Mouse (Mus musculus) hindbrain, embryonic 13.5 days (tissue): ENCODE measurements around the gene Gpc2. TPM values are rescaled to one million over a fixed set of nuclear protein-coding genes. Genes with fewer than 3 reads are reported as not detected.

Experiments used
- ATAC-seq: fragments of 200-750 bp; cut with Nextera tagmentation; 2 replicates; pipeline ENCODE4 v1.8.0; 2017; ENCODE audit warnings: moderate TSS enrichment; ENCODE audit not compliant: low FRiP score
- H3K27ac ChIP-seq: fragments of 300-500 bp; sonication (generic); 2 replicates; pipeline ENCODE4 v1.5.1; 2015; ENCODE audit warnings: inconsistent platforms, mild to moderate bottlenecking, moderate library complexity
- H3K27me3 ChIP-seq: fragments of 300-500 bp; sonication (generic); 2 replicates; pipeline ENCODE4 v1.6.1; 2015; ENCODE audit warnings: mild to moderate bottlenecking, inconsistent platforms
- H3K36me3 ChIP-seq: fragments of 300-500 bp; sonication (generic); 2 replicates; pipeline ENCODE4 v1.6.1; 2015; ENCODE audit warnings: mild to moderate bottlenecking, inconsistent platforms
- H3K4me1 ChIP-seq: fragments of 300-500 bp; sonication (generic); replicated peaks from 2 replicates; pipeline ENCODE4 v1.6.1; 2015; ENCODE audit warnings: inconsistent platforms
- H3K4me2 ChIP-seq: fragments of 300-500 bp; sonication (generic); 2 replicates; pipeline ENCODE4 v1.6.1; 2015; ENCODE audit warnings: inconsistent platforms, mild to moderate bottlenecking, moderate library complexity
- H3K4me3 ChIP-seq: fragments of 300-500 bp; sonication (generic); 2 replicates; pipeline ENCODE4 v1.5.1; 2015; ENCODE audit warnings: mild to moderate bottlenecking, inconsistent platforms
- H3K9ac ChIP-seq: fragments of 300-500 bp; sonication (generic); 2 replicates; pipeline ENCODE4 v1.6.1; 2015; ENCODE audit warnings: mild to moderate bottlenecking, inconsistent platforms
- H3K9me3 ChIP-seq: fragments of 300-500 bp; sonication (generic); 2 replicates; pipeline ENCODE4 v1.6.1; 2016; ENCODE audit warnings: inconsistent platforms
- WGBS: fragments of 180-500 bp; shearing (Covaris S2); methylation state at CpG from one replicate; pipeline ENCODE4 v1.1.7; 2015; 5-methylcytosine and 5-hydroxymethylcytosine counted together
- polyA plus RNA-seq: library from polyadenylated mRNA; unstranded; fragments of >200 nt; fragmentation: Nextera tagmentation; extraction: Ambion mirVana; gene quantifications from 2 replicates; pipeline ENCODE4 v1.2.1, GENCODE M21; 2015

Gene Gpc2
- polyA plus RNA-seq, 1 experiment from 2014 or later: 212 TPM

DNA sequence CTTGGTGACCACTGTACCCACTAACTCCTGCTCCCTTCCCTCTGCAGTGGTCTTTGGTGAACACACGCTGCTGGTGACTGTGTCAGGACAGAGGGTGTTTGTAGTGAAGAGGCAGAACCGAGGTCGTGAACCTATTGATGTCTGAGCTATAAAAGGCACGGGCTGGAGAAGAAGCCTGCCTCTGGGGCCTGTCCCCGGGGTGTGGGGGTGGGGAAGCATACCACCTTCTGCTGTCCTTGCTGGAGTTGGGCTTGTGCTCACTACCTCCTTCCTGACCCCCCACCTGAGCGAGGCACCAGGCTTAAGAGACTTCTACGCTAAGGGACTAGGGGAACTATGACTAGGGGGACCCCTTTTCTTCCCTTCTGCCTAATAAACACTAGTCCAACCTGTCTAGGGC is 20.8 kb downstream of the Gpc2 start:
- no peak overlapping the region for H3K9ac ChIP-seq
- ATAC-seq: no peak
- peaks cover 41% of the 10 kb centered on the region for H3K4me1 ChIP-seq
- no peak overlapping the region for H3K27ac ChIP-seq
- H3K4me3 ChIP-seq: no peak overlapping the region
- no peaks in the 10 kb centered on the region for H3K27me3 ChIP-seq
- peaks cover 49% of the 10 kb centered on the region for H3K36me3 ChIP-seq
- WGBS: 75% methylated on average over 7 of the region's 7 CpGs
- no peak overlapping the region for H3K4me2 ChIP-seq
- no peaks in the 10 kb centered on the region for H3K9me3 ChIP-seq

DNA sequence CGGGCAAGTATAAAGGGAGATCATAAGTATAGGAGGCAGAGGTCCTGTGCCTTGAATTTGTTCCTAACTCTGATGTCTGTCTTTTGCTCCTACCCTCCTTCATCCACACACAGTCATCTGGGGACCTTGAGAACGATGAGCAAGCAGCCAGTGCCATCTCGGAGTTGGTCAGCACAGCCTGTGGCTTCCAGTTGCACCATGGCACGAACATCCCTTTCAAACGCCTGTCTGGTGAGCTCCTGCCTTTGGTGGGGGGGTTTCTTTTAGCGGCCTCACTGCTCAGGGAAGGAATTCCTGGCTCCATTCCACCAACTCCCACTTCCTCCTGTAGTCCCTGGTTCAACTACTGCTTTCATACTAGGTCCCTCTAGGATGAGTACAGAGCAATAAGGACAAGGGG is 21.3 kb downstream of the Gpc2 start:
- Histone ChIP-seq H3K27me3 (no peaks in the 10 kb centered on the region), H3K9me3 (no peaks in the 10 kb centered on the region), H3K4me2 (no peak overlapping the region), H3K9ac (no peak overlapping the region), H3K4me1 (peaks cover 41% of the 10 kb centered on the region), H3K27ac (no peak overlapping the region), H3K4me3 (no peak overlapping the region), H3K36me3 (peaks cover 49% of the 10 kb centered on the region)
- 88% methylated on average over 6 of the region's 6 CpGs for WGBS
- ATAC-seq: no peak

GRCm38 (mm10) chr5:138258078-138258477 is 21.7 kb downstream of the Gpc2 start:
- 97% methylated on average over 3 of the region's 3 CpGs for WGBS
- Histone ChIP-seq H3K9ac (no peak overlapping the region), H3K27me3 (no peaks in the 10 kb centered on the region), H3K4me3 (no peak overlapping the region), H3K36me3 (peaks cover 49% of the 10 kb centered on the region), H3K4me1 (peaks cover 38% of the 10 kb centered on the region), H3K9me3 (no peaks in the 10 kb centered on the region), H3K27ac (no peak overlapping the region), H3K4me2 (no peak overlapping the region)
- ATAC-seq: no peak

GRCm38 (mm10) chr5:138257585-138257978 is 22.2 kb downstream of the Gpc2 start:
- H3K4me3 ChIP-seq: no peak overlapping the region
- peaks cover 49% of the 10 kb centered on the region for H3K36me3 ChIP-seq
- H3K9ac ChIP-seq: no peak overlapping the region
- ATAC-seq: no peak
- 96% methylated on average over 4 of the region's 4 CpGs for WGBS
- H3K27me3 ChIP-seq: no peaks in the 10 kb centered on the region
- H3K9me3 ChIP-seq: no peaks in the 10 kb centered on the region
- H3K4me2 ChIP-seq: no peak overlapping the region
- no peak overlapping the region for H3K27ac ChIP-seq
- peaks cover 33% of the 10 kb centered on the region for H3K4me1 ChIP-seq

- WGBS: 91% methylated on average over 10 of the region's 10 CpGs
- Histone ChIP-seq H3K9me3 (no peaks in the 10 kb centered on the region), H3K4me1 (peaks cover 28% of the 10 kb centered on the region), H3K36me3 (peaks cover 44% of the 10 kb centered on the region), H3K9ac (no peak overlapping the region), H3K4me2 (peak overlapping the region; percentile 87), H3K27me3 (no peaks in the 10 kb centered on the region), H3K27ac (no peak overlapping the region), H3K4me3 (no peak overlapping the region)
- ATAC-seq: no peak
Observed at GRCm38 (mm10) chr5:138256966-138257584, 22.7 kb downstream of the Gpc2 start.

GRCm38 (mm10) chr5:138256094-138256467 is 23.7 kb downstream of the Gpc2 start:
- Histone ChIP-seq H3K9ac (peak overlapping the region; percentile 82), H3K4me2 (peak overlapping the region; percentile 87), H3K4me1 (peaks cover 24% of the 10 kb centered on the region), H3K27ac (peak overlapping the region; percentile 91), H3K36me3 (peaks cover 34% of the 10 kb centered on the region), H3K9me3 (no peaks in the 10 kb centered on the region), H3K27me3 (no peaks in the 10 kb centered on the region), H3K4me3 (peak overlapping the region; percentile 70)
- no peak; the same call in 1 of the 2 replicates for ATAC-seq
- 16% methylated on average over 7 of the region's 7 CpGs for WGBS

DNA sequence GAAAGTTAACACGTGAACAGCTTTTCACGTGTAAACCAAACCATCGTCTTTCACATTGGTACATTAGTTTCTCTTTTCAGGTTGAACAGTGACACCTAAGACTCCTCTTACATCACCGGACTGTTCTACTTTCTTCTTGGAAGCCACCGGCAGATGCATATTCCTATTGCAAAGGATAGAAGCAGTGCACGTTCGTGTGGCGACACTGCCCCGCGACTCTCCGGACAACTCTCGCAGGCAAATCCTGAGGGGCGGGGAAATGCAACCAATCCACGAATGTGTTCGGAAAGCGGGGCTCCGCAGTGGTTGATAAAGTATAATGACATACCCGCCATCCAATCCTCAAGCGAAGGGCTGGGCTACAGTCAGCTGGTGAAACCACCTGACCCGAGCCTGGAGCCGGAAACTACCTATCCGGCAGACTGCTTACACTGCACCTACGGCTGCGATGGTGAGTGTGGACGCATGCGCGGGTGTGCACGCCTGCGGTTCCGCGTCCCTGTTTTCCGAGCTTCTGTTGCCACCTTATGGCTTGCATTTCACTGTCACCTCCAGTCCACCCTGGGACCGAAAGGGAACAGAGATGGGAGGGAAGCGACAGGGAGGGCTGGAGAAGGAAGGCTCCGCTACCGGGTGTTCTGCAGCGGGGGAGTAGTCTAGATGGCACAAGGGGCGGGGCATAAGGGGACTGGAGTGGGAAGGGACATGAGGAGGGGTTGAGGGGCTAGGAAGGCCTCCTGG is 24.3 kb downstream of the Gpc2 start, which contains the start of gene Lamtor4:
Gene Lamtor4 (plus strand): TSS at position 130 of the 741 bp plus-strand sequence.
- H3K4me2 ChIP-seq: peak within 1 kb of the TSS; percentile 87
- peak; percentile 100 for ATAC-seq
- no peaks in the 10 kb centered on the region for H3K9me3 ChIP-seq
- peaks cover 29% of the 10 kb centered on the region for H3K36me3 ChIP-seq
- no peaks in the 10 kb centered on the region for H3K27me3 ChIP-seq
- H3K9ac ChIP-seq: peak within 1 kb of the TSS; percentile 82
- peak within 1 kb of the TSS; percentile 70 for H3K4me3 ChIP-seq
- H3K4me1 ChIP-seq: peaks cover 24% of the 10 kb centered on the region
- under 1% methylated on average over 38 of the region's 38 CpGs for WGBS
- peak within 1 kb of the TSS; percentile 91 for H3K27ac ChIP-seq

DNA sequence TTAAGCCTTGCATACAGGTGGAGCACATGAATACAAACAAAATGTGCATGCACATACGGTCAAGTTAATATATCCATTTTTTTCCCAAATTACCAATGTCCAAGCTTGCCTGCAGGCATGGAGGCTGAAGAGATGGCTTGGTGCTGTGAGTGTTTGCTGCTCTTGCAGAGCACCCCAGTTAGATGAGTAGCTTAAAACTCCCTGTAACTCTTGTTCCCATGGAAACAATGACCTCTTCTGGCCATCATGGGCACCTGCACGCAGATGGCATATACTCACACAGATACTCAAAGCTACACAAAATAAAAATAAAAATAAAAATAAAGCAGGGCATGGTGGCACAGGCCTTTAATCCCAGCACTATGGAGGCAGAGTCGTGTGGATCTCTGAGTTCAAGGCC is 26.7 kb downstream of the Gpc2 start:
- H3K9me3 ChIP-seq: no peaks in the 10 kb centered on the region
- H3K9ac ChIP-seq: no peak overlapping the region
- no peak for ATAC-seq
- no peak overlapping the region for H3K4me3 ChIP-seq
- peaks cover 4% of the 10 kb centered on the region for H3K36me3 ChIP-seq
- peaks cover 16% of the 10 kb centered on the region for H3K4me1 ChIP-seq
- no peaks in the 10 kb centered on the region for H3K27me3 ChIP-seq
- H3K4me2 ChIP-seq: no peak overlapping the region
- 92% methylated on average over 3 of the region's 3 CpGs for WGBS
- H3K27ac ChIP-seq: no peak overlapping the region

DNA sequence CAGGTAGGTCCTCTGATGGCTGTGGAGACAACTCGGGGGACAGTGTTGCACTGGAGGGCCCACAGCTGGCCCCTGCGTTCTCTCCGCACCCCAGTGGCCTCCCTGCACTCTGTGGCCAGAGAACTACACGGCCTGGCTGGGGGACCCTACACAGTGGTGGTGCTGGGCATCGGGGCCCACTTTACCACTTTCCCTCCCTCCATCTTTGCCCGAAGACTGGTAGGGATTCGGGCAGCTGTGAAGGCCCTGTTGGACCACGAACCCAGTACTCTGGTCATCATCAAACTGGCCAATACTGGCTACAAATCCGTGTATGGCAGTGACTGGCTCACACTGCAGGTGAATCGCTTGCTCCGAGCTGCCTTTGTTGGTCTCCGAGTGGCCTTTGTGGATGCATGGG is 28.7 kb downstream of the Gpc2 start:
- no peak for ATAC-seq
- H3K4me2 ChIP-seq: no peak overlapping the region
- 85% methylated on average over 12 of the region's 12 CpGs for WGBS

GRCm38 (mm10) chr5:138241511-138241910 is 38.3 kb downstream of the Gpc2 start:
- no peaks in the 10 kb centered on the region for H3K36me3 ChIP-seq
- no peak overlapping the region for H3K4me3 ChIP-seq
- H3K9ac ChIP-seq: no peak overlapping the region
- no peaks in the 10 kb centered on the region for H3K9me3 ChIP-seq
- H3K4me2 ChIP-seq: no peak overlapping the region
- no peaks in the 10 kb centered on the region for H3K4me1 ChIP-seq
- 48% methylated on average over 2 of the region's 2 CpGs for WGBS
- H3K27ac ChIP-seq: no peak overlapping the region
- H3K27me3 ChIP-seq: no peaks in the 10 kb centered on the region
- ATAC-seq: no peak

More for the DNA sequence above, 28.7 kb downstream of the Gpc2 start:
- H3K27me3 ChIP-seq: no peaks in the 10 kb centered on the region
- H3K4me1 ChIP-seq: peaks cover 8% of the 10 kb centered on the region
- no peaks in the 10 kb centered on the region for H3K9me3 ChIP-seq
- no peak overlapping the region for H3K27ac ChIP-seq
- H3K4me3 ChIP-seq: no peak overlapping the region
- H3K9ac ChIP-seq: no peak overlapping the region
- no peaks in the 10 kb centered on the region for H3K36me3 ChIP-seq

DNA sequence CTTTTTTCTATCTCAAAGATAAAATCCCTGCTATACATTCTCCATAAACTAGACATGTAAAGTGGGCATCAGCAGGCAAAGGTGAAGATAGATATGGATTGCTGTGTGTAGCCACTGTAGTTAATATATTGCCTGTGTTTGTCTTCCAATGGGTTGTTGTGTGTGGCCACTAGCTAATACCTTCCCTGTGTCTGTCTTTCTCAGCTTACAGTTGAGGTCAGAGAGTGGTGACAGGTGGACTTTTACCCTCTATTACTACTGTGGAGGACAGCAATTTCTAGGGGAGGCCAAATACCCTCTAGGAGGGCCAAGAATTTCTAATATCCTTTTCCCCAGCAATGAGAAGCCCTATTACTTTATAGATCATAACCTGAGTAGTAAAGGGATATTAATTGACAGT is 45.6 kb downstream of the Gpc2 start:
- no peaks in the 10 kb centered on the region for H3K27me3 ChIP-seq
- H3K4me1 ChIP-seq: no peaks in the 10 kb centered on the region
- no peak overlapping the region for H3K27ac ChIP-seq
- no peak overlapping the region for H3K4me2 ChIP-seq
- no peak overlapping the region for H3K4me3 ChIP-seq
- no peaks in the 10 kb centered on the region for H3K9me3 ChIP-seq
- no peak overlapping the region for H3K9ac ChIP-seq
- H3K36me3 ChIP-seq: no peaks in the 10 kb centered on the region
- ATAC-seq: no peak

DNA sequence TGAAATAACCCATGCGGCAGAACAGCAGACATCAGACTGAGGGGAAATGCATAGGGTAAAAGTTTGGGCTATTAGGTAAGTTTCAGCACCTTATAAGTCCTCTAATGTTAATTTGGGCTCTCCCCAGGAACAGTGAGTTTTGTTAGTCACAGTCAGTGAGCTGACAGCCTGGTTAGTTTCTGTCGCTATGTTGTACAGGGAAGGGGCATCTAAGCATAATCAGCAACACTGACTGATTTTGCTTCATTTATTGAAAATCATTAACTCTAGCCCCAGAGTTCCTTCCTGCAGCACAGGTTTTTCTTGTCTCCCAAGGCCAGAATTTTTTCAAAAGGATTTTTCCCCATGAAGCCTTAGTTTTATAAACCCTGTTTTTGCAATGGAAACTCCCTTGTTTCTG is 46.0 kb downstream of the Gpc2 start:
- no peak for ATAC-seq
- H3K9me3 ChIP-seq: no peaks in the 10 kb centered on the region
- WGBS: 84% methylated on average over 2 of the region's 2 CpGs

GRCm38 (mm10) chr5:138229511-138229910 is 50.3 kb downstream of the Gpc2 start:
- WGBS: 91% methylated on average over 3 of the region's 3 CpGs
- no peak overlapping the region for H3K4me2 ChIP-seq
- H3K27ac ChIP-seq: no peak overlapping the region
- peak overlapping the region; percentile 19; the same call in 1 of the 2 replicates for H3K9ac ChIP-seq
- H3K4me1 ChIP-seq: no peaks in the 10 kb centered on the region
- no peaks in the 10 kb centered on the region for H3K36me3 ChIP-seq
- H3K9me3 ChIP-seq: no peaks in the 10 kb centered on the region
- no peaks in the 10 kb centered on the region for H3K27me3 ChIP-seq
- H3K4me3 ChIP-seq: no peak overlapping the region
- ATAC-seq: no peak

More for the DNA sequence above, 46.0 kb downstream of the Gpc2 start:
- H3K27me3 ChIP-seq: no peaks in the 10 kb centered on the region
- H3K4me2 ChIP-seq: no peak overlapping the region
- H3K36me3 ChIP-seq: no peaks in the 10 kb centered on the region
- no peak overlapping the region for H3K4me3 ChIP-seq
- no peak overlapping the region for H3K9ac ChIP-seq
- H3K4me1 ChIP-seq: no peaks in the 10 kb centered on the region
- H3K27ac ChIP-seq: no peak overlapping the region
